Mouse (Mus musculus) MEL (cell line): ENCODE measurements around the gene Add2. TPM values are rescaled to one million over a fixed set of nuclear protein-coding genes. Genes with fewer than 3 reads are reported as not detected.

ENCODE experiments used
- polyA plus RNA-seq, 2 experiments: library from polyadenylated mRNA; stranded (reverse) in 1 of 2; unstranded in 1 of 2; fragments of >175 nt in 1 of 2; fragments of >200 nt in 1 of 2; gene quantifications; 2 replicates each; pipeline versions ENCODE4 v1.2.1 to v1.2.4; 2012; ENCODE audit warnings: low replicate concordance in 2 of 2, low read depth in 1 of 2; ENCODE audit not compliant: insufficient read length in 2 of 2, insufficient read depth in 1 of 2, missing spikeins in 1 of 2
- total RNA-seq: library from RNA; depleted of rRNA; stranded (reverse); fragments of 300-350 nt; gene quantifications from 2 replicates; pipeline ENCODE4 v1.2.3, GENCODE M21; 2012; rRNA removed

Add2 gene
- total and polyA plus RNA-seq, 3 experiments, result 85.0 to 191 (median 129) TPM

Other genes starting within 250 kb of the Add2 start
- gene Nat8f6, start 207.7 kb upstream of the Add2 start, total RNA-seq, result not detected in 2 replicates
- gene Nat8f6, start 207.7 kb upstream of the Add2 start, polyA plus RNA-seq, result not detected
- gene Nat8f5, start 207.7 kb upstream of the Add2 start, total RNA-seq, result not detected in 2 replicates
- gene Nat8f5, start 207.7 kb upstream of the Add2 start, polyA plus RNA-seq, result not detected
- gene Nat8, start 196.6 kb upstream of the Add2 start, total RNA-seq, result not detected in 2 replicates
- under 1 TPM in 1 of 2 experiments, not detected in 1; 0.10 TPM for gene Nat8, start 196.6 kb upstream of the Add2 start, polyA plus RNA-seq
- gene Nat8f2, start 159.5 kb upstream of the Add2 start, total RNA-seq, result 0.03 and 0.12 TPM in 2 replicates
- under 1 TPM in 1 of 2 experiments, not detected in 1; 0.06 TPM for gene Nat8f2, start 159.5 kb upstream of the Add2 start, polyA plus RNA-seq
- 2.3 and 3.0 TPM in 2 replicates for gene Nat8f4, start 123.8 kb upstream of the Add2 start, total RNA-seq
- 1 to 10 TPM in 1 of 2 experiments, not detected in 1; 2.6 TPM for gene Nat8f4, start 123.8 kb upstream of the Add2 start, polyA plus RNA-seq
- 63.3 and 66.5 TPM in 2 replicates for gene Tprkb, start 116.8 kb upstream of the Add2 start, total RNA-seq
- gene Tprkb, start 116.8 kb upstream of the Add2 start, polyA plus RNA-seq, result 10 to 100 TPM; 85.1 to 87.6 TPM
- 5.3 and 5.7 TPM in 2 replicates for gene Nat8f1, start 113.0 kb upstream of the Add2 start, total RNA-seq
- 1 to 10 TPM in 1 of 2 experiments, not detected in 1; 6.9 TPM for gene Nat8f1, start 113.0 kb upstream of the Add2 start, polyA plus RNA-seq
- 33.2 and 34.8 TPM in 2 replicates for gene Dusp11, start 67.0 kb upstream of the Add2 start, total RNA-seq
- gene Dusp11, start 67.0 kb upstream of the Add2 start, polyA plus RNA-seq, result 10 to 100 TPM; 22.4 to 42.3 TPM
- gene Figla, start 12.5 kb upstream of the Add2 start, total RNA-seq, result not detected in 2 replicates
- gene Figla, start 12.5 kb upstream of the Add2 start, polyA plus RNA-seq, result not detected
- 6.6 and 7.8 TPM in 2 replicates for gene Tgfa, start 166.5 kb downstream of the Add2 start, total RNA-seq
- gene Tgfa, start 166.5 kb downstream of the Add2 start, polyA plus RNA-seq, result 1 to 10 TPM in 1 of 2 experiments, not detected in 1; 9.1 TPM